Mouse (Mus musculus): ENCODE measurements around the gene Bach1.

- no peak for TF ChIP-seq POLR2A (IDR thresholded peaks at IDR 0.05; ENCODE audit: insufficient read depth, low read depth, low read length)
- TF ChIP-seq CTCF (IDR thresholded peaks at IDR 0.05; ENCODE audit: insufficient read depth, low read depth, low read length) = no peak
These were observed 43.2 kb upstream of the Bach1 start for GRCm38 (mm10) chr16:87655579-87655978.

Measured in olfactory bulb, adult 2 months (tissue).